Mouse (Mus musculus): ENCODE data around the gene Iqcn. TPM values are rescaled to one million over a fixed set of nuclear protein-coding genes. Genes with fewer than 3 reads are reported as not detected.

The Iqcn gene
- total RNA-seq, 2 experiments from 2014 or later, result 0.15 to 0.30 TPM

DNA sequence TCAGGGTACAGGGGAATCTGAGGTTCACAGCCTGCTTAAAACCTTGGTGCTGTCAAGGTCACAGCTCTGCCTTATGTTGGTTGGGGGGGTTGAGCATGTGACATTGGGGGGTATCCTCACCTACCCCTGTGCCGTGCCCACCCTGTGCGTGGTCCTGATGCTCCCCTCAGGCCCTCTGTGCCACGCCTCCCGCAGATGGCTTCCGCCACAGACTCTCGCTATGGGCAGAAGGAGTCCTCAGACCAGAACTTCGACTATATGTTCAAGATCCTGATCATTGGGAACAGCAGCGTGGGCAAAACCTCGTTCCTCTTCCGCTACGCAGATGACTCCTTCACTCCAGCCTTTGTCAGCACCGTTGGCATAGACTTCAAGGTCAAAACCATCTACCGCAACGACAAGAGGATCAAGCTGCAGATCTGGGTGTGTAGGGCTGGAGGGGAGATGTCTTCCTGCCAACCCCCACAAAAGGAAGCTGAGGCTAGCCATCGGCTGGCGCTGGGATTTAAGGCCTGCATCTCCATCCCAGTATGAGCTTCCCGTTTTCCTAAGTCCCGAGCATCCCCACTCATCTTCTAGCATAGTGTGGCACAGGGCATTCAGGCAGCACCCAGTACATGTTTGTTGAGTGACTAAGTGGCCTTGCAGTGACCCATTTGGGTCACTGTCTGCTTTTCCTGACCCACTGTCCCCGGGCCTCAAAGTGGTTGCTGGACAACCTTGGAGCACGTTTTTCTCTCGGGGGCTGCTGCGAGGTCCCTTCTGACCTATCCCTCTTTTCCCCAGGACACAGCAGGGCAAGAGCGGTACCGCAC is 52.6 kb downstream of the Iqcn start:
- peak; percentile 46 for DNase-seq

DNA sequence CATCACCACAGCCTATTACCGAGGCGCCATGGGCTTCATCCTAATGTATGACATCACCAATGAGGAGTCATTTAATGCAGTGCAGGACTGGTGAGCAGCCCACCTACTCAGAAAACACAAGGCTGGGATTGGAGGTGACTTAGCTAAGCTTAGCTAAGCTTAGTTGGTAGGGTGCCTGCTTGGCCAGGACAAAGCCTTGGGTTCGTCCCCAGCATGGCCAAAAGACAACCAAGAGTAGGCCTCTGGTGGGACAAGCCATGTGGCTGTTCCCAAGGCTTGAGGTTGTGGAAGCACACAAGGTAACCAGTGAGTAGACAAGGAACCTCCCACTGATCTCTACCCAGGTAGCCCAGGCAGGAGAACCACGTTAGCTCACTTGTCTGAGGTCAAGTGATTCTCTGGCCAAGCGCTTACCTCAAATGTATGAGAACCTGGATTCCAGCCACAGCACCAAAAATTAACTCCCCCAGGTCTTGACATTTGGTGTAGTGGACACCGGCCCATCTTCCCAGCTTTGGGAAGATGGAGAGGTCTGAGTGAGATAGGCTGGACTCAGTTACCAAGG is 53.3 kb downstream of the Iqcn start:
- DNase-seq, result no peak

DNA sequence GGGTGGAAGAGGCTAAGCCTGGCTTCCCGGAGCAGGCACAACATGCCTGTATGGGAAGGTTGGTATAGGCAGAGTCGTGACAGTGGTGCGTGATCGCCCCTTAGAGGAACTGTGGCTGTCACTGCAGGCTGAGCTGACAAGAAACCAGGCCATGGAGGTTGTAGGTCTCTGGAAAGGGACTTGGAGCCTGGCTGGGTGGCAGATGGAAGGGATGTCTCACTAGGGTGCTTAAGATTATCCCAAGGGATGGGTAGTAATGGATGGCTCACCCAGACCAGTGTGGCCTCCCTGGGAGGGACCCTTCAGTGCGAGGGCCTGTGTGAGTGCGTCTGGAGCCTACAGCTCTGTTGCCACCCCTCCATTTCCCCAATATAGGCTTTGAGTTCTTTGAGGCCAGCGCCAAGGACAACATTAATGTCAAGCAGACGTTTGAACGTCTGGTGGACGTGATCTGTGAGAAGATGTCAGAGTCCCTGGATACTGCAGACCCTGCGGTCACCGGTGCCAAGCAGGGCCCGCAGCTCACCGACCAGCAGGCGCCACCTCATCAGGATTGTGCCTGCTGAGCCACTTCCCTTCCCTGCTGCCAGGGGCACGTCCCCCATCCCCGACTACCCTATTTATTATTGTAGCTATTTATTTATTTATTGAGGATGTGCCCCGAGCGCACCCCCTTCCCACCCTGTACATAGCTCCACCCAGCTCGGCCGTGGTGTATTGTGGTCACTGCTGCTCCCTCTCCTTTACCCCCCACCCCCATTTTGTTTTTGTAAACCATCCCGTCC is 54.5 kb downstream of the Iqcn start:
- peak; percentile 62 for DNase-seq

DNA sequence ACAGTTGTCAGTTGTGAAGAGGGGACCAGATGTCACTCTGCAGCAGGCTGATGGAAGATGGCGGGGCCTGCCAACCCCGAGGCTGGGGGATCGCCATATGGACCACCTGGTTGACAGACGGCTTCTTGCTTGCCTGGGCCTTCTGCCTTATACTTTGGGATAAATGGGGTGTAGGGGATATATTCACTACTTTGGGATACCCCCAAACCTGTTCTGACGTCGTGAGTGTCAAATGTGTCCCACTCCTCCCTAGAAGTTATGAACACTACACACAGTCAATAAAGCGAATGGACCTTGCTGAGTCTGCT is 55.0 kb downstream of the Iqcn start:
- no peak for DNase-seq

DNA sequence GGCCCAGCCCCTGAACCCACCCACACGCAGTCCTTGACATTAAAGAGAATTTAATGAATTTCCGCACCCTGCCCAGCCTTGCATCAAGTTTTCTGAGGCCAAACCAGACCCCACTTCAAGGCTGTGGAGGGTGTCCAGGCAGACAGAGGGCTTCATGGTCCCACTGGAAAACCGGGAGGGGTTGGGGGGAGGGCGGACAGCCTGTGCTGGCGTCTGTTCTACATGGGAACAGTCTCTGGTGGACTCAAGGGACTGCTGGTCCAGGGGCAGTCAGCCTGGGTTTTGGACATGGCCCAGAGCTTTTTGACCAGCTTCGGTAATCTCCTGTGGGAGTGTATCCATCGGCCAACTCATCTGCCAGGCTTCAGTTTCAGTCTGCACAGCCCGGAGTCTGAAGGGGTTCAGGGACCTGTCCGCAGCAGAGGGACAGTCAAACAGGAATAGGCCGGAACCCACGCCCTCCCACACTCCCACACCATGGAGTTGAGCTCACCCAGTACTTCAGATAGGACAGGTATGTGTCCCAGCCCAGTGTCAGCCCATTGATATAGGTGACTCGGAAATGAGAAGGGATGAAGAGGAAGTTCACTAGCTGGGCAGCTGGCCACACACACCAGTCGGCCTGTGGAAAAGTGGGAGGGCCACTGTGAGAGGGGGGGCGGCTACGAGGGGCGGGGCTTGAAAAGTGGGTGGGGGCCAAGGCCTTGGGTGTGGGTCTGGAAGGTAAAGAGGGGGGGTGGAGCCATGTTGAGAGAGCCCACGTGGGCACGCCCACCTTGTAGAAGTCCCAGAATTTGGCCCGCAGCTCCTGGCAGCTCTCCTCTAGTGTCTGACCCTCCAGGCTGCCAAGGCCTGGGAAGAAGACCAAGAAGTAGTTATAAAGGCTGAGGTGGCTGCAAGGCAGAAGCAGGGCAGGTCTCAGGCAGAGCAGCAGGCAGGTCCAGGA is 55.6 kb downstream of the Iqcn start:
- DNase-seq, result peak; percentile 84

DNA sequence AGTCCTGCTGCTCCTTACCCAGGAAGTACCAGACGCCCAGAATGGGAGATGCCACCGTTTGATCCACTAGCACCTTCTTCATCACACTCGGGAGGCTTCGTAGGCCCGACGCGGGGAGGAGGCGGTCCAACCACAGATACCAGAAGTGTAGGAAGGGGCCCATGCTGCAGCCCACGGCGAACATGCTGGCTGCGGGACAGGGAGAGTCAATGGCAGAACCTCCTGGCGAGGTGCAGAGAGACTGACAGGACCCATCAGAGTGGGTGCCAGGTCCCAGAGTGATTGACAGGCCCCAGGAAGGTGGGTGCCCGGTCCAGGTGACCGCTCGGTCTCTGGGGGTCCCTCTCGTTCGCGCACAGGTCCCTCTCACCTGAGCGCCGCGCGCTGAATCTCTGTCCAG is 57.1 kb downstream of the Iqcn start:
- DNase-seq, result no peak

DNA sequence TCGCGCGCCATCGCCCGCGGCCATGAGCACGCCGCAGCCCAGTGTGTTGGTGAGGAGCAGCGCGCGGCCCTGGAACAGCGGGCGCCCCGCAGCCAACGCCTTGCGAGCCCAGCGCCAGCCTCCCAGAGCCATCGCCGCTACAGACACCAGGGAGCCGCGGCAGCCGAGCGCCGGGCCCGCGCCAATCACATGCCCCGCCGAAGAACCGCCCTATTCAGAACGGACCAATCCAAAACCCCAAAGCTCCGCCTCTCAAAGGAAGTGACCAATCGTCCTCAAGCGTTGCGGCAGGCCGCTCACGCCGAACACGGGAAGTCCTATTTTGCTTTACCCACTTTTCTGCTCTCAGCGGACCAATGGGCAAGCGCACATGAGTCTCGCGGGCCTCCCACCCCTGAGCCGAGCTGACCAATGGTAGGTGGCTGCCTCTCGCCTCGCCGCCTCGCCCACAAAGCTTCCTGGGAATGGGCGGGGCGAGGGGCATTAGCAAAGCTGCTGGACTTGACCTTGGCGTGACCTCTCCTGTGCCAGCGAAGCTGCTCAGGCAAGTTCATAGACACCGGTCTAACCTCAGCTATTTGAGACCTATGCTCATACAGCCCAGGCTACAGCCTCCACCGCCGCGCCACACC is 57.6 kb downstream of the Iqcn start, which contains the start of gene Mpv17l2:
Gene Mpv17l2, minus strand, starts transcription at position 172 of the 632 bp plus-strand sequence.
- DNase-seq, result peak; percentile 95

DNA sequence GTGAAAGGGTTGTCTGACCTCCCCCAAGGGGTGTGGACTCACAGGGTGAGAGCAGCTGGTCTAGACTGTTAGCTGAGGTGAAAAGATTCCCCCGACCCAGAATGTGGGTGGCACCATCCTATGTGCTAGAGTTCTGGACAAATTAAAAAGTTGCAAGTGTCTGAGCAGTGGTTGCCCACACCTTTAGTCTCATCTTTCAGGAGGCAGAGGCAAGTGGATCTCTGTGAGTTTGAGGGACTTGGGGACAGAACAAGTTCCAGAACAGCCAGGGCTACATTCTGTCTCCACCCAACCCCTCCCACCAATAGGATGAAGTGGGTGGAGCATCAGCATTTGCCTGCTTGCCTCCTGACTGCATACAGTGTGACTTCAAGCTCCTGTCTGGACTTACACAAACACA is 58.9 kb downstream of the Iqcn start:
- no peak for DNase-seq

DNA sequence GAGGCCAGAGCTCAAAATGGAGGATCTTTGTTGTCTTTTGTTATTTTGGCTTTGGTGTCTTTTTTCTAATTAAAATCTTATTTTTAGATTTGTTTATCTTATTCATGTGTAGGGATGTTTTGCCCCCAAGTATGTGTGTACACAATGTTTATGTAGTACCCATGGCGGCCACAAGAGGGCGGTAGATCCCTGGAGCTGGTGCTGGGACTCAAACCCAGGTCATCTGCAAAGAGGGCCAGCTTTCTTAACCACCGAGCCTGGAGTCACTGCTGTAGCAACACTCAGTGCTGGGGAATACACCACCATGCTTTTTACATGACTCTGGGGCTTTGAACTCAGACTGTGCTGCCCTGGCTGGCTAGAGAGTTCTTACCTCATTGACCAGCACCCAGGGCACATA is 60.1 kb downstream of the Iqcn start:
- peak; percentile 78 for DNase-seq

DNA sequence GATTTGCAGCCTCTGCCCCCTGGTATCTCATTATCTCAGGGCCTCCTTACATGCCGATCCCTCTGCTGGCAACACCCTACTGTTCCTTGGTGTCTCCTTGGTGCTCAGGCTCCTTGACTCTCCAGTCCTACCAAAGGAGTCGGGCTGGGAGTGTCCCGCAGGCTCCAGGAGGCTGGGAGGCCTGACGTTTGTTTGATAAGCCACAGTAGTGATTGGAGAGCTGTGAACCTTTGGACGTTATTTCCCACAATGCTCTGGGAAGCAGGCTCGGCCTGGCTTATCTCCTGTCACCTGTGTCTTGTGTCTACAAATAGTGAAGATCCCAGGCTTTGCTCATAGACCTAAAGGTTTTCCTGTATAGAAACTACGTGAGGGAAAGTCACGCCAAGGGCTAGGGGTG is 60.8 kb downstream of the Iqcn start:
- no peak for DNase-seq

DNA sequence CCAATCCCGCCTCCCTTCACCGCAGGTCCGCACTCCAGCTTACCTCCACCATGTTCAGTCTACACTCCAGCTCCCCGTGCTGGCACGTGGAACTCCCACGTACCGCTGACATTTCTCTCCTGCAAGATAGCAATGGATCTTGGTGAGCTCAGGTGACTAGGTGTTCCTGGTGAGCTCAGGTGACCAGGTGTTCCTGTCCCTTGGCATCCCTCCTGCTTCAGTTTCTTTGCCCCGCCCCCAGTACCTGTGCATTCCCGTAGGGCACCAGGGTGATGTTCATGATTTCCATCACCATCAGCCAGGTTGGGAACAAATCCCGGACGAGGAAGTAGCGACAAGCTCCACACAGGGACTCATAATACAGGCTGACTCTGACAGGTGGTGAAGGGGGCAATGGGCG is 61.4 kb downstream of the Iqcn start:
- no peak for DNase-seq

DNA sequence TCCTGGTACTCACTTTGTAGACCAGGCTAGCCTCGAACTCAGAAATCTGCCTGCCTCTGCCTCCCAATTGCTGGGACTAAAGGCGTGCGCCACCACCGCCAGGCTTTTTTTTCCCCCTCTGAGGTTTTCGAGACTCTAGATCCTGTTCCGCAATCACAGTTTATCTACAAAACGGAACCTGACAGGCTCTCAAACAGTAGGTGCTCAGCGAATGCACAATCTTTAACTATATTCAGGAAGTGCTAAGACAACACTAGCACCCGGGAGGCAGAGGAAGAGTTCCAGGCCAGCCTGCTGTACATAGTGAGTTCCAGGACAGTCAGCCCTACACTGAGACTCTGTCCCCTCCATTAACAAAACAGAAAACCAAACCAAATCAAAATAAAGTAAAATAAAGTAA is 62.1 kb downstream of the Iqcn start:
- no peak for DNase-seq

DNA sequence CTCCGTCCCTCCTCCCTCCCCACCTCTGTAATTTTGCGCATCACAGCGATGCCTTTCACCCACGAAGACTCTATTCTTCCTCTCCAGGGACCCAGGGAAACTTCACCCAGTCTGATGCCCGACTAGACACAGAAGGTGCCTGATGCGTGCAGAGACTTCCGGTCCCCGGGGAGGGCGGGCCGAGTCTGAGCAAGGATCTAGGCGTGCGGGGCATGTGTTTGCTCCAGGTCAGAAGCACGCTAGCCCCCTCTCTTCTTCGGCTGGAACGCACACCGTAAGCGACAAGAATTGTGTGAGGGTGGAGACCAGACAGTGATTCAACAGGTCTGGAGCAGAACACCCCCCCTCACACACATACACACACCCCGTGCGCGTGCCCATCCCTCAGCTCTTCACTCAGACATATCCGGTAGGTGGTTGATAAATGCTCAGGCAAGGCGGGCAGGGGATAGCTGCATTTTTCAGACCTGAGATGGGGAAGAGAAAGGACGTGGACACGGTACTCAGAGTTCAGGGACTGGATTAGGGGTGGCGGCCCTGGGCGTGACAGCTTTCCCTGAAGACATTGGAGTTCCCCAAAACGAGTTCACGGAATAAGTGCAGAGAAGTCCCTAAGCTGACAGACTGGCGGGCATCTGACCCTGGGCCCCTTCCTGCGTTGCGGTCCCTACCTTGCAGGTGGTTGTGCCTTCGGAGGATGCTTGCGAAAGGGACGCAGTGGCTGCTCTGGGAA is 62.7 kb downstream of the Iqcn start:
- DNase-seq, result peak; percentile 60

DNA sequence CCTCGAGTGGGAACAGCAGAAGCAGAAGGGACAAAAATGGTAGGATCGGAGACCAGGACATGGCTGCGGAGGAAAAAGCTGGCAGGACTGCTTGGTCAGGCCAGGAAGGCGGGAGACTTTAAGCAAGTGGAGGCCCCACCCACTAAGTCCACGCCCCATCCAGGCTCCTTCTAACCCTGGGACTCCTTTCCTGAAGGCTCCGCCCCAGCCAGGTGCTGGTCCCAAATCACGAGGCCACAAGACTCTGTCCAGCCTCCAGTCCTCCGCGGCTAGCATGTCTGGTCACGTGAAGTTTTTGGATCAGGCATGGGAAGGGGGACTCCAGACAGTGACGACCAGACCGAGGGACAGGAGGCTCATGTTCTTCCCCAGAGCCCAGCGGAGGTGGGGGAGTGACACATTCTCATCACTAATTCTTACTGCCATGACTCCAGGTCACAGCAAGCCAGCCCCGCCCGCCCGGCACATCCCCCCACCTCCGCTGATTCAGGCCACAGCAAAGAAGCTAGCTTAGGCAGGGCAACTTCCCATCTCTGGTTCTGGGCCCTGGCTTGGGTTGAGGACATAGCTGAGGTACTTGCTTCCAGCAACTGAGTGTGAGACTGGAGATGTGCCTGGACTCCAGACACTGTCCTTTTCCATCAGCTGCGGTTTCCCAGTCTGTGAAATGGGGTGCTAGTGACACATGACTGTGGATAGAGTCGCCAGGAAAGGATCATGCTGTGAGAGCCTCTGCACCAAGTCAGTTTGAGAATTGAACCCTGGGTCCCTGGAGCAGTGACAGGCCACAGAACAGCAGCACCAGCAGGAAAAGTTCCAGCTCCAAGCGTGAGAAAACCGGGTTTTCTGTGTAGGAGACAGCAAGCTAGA is 63.5 kb downstream of the Iqcn start:
- DNase-seq, result peak; percentile 77

Other genes starting within 250 kb of the Iqcn start
- 10 to 100 TPM; 14.0 to 15.1 TPM for gene Klhl26, start 226.5 kb upstream of the Iqcn start, total RNA-seq (2021)
- gene Tmem59l, start 216.1 kb upstream of the Iqcn start, total RNA-seq (2021), result 1 to 10 TPM; 2.9 to 4.5 TPM
- under 1 TPM; 0.21 to 0.42 TPM for gene Crlf1, start 210.3 kb upstream of the Iqcn start, total RNA-seq (2021)
- 100 to 1,000 TPM; 121 to 130 TPM for gene Rex1bd, start 196.7 kb upstream of the Iqcn start, total RNA-seq (2021)
- 1,000 to 10,000 TPM; 1,751 to 1,916 TPM for gene Uba52, start 192.7 kb upstream of the Iqcn start, total RNA-seq (2021)
- 100 to 1,000 TPM; 226 to 250 TPM for gene Fkbp8, start 175.7 kb upstream of the Iqcn start, total RNA-seq (2021)
- gene Kxd1, start 175.5 kb upstream of the Iqcn start, total RNA-seq (2021), result 10 to 100 TPM; 84.0 to 97.4 TPM
- 10 to 100 TPM; 22.2 to 26.3 TPM for gene Ell, start 164.0 kb upstream of the Iqcn start, total RNA-seq (2021)
- gene Isyna1, start 109.1 kb upstream of the Iqcn start, total RNA-seq (2021), result 10 to 100 TPM; 59.4 to 59.8 TPM
- gene Ssbp4, start 94.6 kb upstream of the Iqcn start, total RNA-seq (2021), result 10 to 100 TPM; 92.0 to 96.9 TPM
- gene Lrrc25, start 87.3 kb upstream of the Iqcn start, total RNA-seq (2021), result 1 to 10 TPM; 3.3 to 3.6 TPM
- gene Gdf15, start 71.0 kb upstream of the Iqcn start, total RNA-seq (2021), result 1 to 10 TPM in 1 of 2 experiments, under 1 TPM in 1; 0.79 to 1.7 TPM
- gene Pgpep1, start 43.1 kb upstream of the Iqcn start, total RNA-seq (2021), result 10 to 100 TPM; 65.7 to 80.6 TPM
- 10 to 100 TPM; 91.5 to 94.7 TPM for gene Lsm4, start 30.2 kb upstream of the Iqcn start, total RNA-seq (2021)
- gene Jund, start 4.5 kb upstream of the Iqcn start, total RNA-seq (2021), result 100 to 1,000 TPM; 149 to 185 TPM
- not detected for gene Gm3336, start 15.1 kb downstream of the Iqcn start, total RNA-seq (2021)
- gene Pde4c, start 20.3 kb downstream of the Iqcn start, total RNA-seq (2021), result 1 to 10 TPM; 2.4 to 2.8 TPM
- gene Rab3a, start 51.2 kb downstream of the Iqcn start, total RNA-seq (2021), result 10 to 100 TPM; 53.3 to 53.9 TPM
- 100 to 1,000 TPM in 1 of 2 experiments, 10 to 100 TPM in 1; 92.9 to 106 TPM for gene Mpv17l2, start 57.5 kb downstream of the Iqcn start, total RNA-seq (2021)
- gene Pik3r2, start 73.3 kb downstream of the Iqcn start, total RNA-seq (2021), result 10 to 100 TPM; 37.7 to 46.4 TPM
- 10 to 100 TPM; 17.7 to 22.8 TPM for gene Mast3, start 101.6 kb downstream of the Iqcn start, total RNA-seq (2021)
- under 1 TPM; 0.67 to 0.87 TPM for gene Il12rb1, start 105.0 kb downstream of the Iqcn start, total RNA-seq (2021)
- gene Arrdc2, start 136.3 kb downstream of the Iqcn start, total RNA-seq (2021), result 10 to 100 TPM; 11.2 to 13.8 TPM
- gene Kcnn1, start 159.8 kb downstream of the Iqcn start, total RNA-seq (2021), result 1 to 10 TPM; 3.0 to 3.1 TPM
- 10 to 100 TPM; 42.0 to 42.6 TPM for gene Ccdc124, start 170.5 kb downstream of the Iqcn start, total RNA-seq (2021)
- gene Slc5a5, start 189.3 kb downstream of the Iqcn start, total RNA-seq (2021), result under 1 TPM; 0.27 to 0.42 TPM
- 1,000 to 10,000 TPM; 1,717 to 1,755 TPM for gene Rpl18a, start 194.0 kb downstream of the Iqcn start, total RNA-seq (2021)
- gene Map1s, start 202.5 kb downstream of the Iqcn start, total RNA-seq (2021), result 10 to 100 TPM; 26.7 to 30.2 TPM

Measured in adrenal gland, postnatal 10 days (tissue).